Mouse (Mus musculus) spleen, adult 2 months (tissue): ENCODE measurements at regions not wholly inside any gene's neighbourhood (a gene's known extent, or its start where the extent isn't known, plus 50 kb on each side); places are given as distances from the start of the nearest gene placed in this dataset.

Experiments used
- CTCF ChIP-seq: fragments of 200-500 bp; IDR thresholded peaks from 2 replicates; pipeline ENCODE4 v1.5.1; 2011; ENCODE audit warnings: mild to moderate bottlenecking, inconsistent platforms; ENCODE audit not compliant: insufficient read depth, insufficient read length, insufficient replicate concordance; ENCODE audit errors: extremely low read depth
- POLR2A ChIP-seq: fragments of 200-500 bp; IDR thresholded peaks from 2 replicates; pipeline ENCODE4 v1.6.1; 2011; ENCODE audit warnings: low read depth, low read length, inconsistent platforms

DNA sequence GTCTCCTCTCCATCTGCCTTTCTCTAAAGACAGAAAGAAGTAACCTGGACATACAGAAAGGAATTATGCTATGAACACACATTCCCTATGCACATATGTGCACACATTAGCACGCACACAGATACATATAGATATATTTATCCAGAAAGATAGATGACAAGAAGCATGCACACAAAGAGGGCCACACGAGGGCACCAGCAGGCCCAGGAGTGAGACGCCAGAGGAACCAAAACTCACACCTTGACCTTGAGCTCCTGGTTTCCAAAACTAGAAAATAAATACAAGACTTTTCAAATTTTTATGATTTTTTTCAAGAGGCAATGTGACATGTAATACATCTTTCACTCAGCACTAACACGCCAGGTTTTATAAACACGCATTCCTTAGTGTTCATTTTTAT is 163.1 kb downstream of the Wdr11 start:
- TF ChIP-seq CTCF (peak; percentile 55; the same call in 1 of the 2 replicates), POLR2A (no peak)
